Mouse (Mus musculus) G1E (cell line): ENCODE measurements around the gene Cdkal1.

Experiments used
- CTCF ChIP-seq: IDR thresholded peaks from 2 replicates; pipeline ENCODE4 v1.5.1; 2012; ENCODE audit warnings: low read depth, low read length, inconsistent platforms, mixed read lengths
- GATA1 ChIP-seq: IDR thresholded peaks from 2 replicates; pipeline ENCODE4 v1.6.1; 2012; ENCODE audit warnings: borderline replicate concordance, low read length, inconsistent platforms, mixed read lengths
- GATA2 ChIP-seq: IDR thresholded peaks from 2 replicates; pipeline ENCODE4 v1.6.1; 2012; ENCODE audit warnings: low read depth, low read length, inconsistent platforms, borderline replicate concordance
- POLR2AphosphoS5 ChIP-seq: IDR thresholded peaks from 2 replicates; pipeline ENCODE4 v1.6.1; 2012; ENCODE audit warnings: low read depth, low read length, inconsistent platforms; ENCODE audit not compliant: insufficient replicate concordance

DNA sequence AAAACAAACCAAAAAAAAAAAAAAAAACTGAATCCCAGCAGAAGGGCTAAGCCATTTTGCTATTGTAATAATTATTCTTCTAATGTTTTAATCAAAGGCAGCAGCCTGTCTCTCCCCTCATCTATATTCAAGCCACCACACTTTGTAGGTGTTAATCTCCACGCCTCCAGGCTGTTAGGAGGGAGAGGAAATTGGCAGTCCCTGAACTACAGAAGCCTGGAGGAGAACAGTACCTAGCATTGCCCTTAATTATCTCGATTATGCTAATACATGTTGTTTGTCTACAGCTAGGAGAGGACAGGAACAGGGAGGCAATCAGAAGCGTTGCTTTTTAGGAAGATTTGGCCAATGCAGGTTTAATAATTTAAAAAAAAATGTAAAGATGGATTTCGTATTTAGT is 659.8 kb downstream of the Cdkal1 start:
- TF ChIP-seq CTCF (no peak), GATA1 (no peak), GATA2 (no peak), POLR2AphosphoS5 (no peak)
